Mouse (Mus musculus) megakaryocyte, embryonic 14.5 days (primary cell): ENCODE measurements around the gene Nkiras2. TPM values are rescaled to one million over a fixed set of nuclear protein-coding genes. Genes with fewer than 3 reads are reported as not detected.

Experiments used
- H3K27me3 ChIP-seq: replicated peaks from 2 replicates; pipeline ENCODE3; 2012; ENCODE audit warnings: inconsistent platforms
- H3K36me3 ChIP-seq: replicated peaks from 2 replicates; pipeline ENCODE3; 2012; ENCODE audit warnings: low read length, inconsistent platforms, mixed read lengths
- H3K4me1 ChIP-seq: 2 replicates; pipeline ENCODE4 v1.6.1; 2012; ENCODE audit warnings: inconsistent platforms
- H3K4me3 ChIP-seq: replicated peaks from 2 replicates; pipeline ENCODE3; 2012; ENCODE audit warnings: moderate library complexity, mild to moderate bottlenecking, inconsistent platforms
- H3K9me3 ChIP-seq: 2 replicates; pipeline ENCODE4 v1.6.1; 2012; ENCODE audit warnings: inconsistent platforms
- FLI1 ChIP-seq: IDR thresholded peaks from 2 replicates; pipeline ENCODE4 v1.6.1; 2012; ENCODE audit warnings: low read length, inconsistent platforms, mixed read lengths
- GATA1 ChIP-seq: IDR thresholded peaks from 3 replicates; pipeline ENCODE4 v1.6.1; 2012; ENCODE audit warnings: mixed read lengths, low read length, inconsistent platforms, borderline replicate concordance
- polyA plus RNA-seq: library from polyadenylated mRNA; stranded (reverse); fragments of >175 nt; gene quantifications from 2 replicates; pipeline ENCODE4 v1.2.3, GENCODE M21; 2012; ENCODE audit warnings: low replicate concordance; ENCODE audit not compliant: insufficient read depth

The Nkiras2 gene
- polyA plus RNA-seq, 1 experiment = 103 TPM

GRCm38 (mm10) chr11:100595533-100595932 lies 23.5 kb upstream of the Nkiras2 start:
- H3K27me3 ChIP-seq = no peaks in the 10 kb centered on the region
- no peak for TF ChIP-seq FLI1
- TF ChIP-seq GATA1 = no peak
- peaks cover 100% of the 10 kb centered on the region for H3K36me3 ChIP-seq
- H3K4me1 ChIP-seq = no peaks in the 10 kb centered on the region
- H3K4me3 ChIP-seq = no peak overlapping the region
- H3K9me3 ChIP-seq = no peaks in the 10 kb centered on the region

- TF ChIP-seq FLI1 (no peak), GATA1 (no peak)
- Histone ChIP-seq H3K4me3 (no peak overlapping the region), H3K36me3 (peaks cover 96% of the 10 kb centered on the region), H3K9me3 (no peaks in the 10 kb centered on the region), H3K27me3 (no peaks in the 10 kb centered on the region), H3K4me1 (peaks cover 16% of the 10 kb centered on the region)
Observed at GRCm38 (mm10) chr11:100598074-100598473, 21.0 kb upstream of the Nkiras2 start.

- Histone ChIP-seq H3K4me1 (peaks cover 47% of the 10 kb centered on the region), H3K9me3 (no peaks in the 10 kb centered on the region), H3K4me3 (no peak overlapping the region), H3K27me3 (no peaks in the 10 kb centered on the region), H3K36me3 (peaks cover 83% of the 10 kb centered on the region)
- TF ChIP-seq FLI1 (no peak), GATA1 (no peak)
Observed at GRCm38 (mm10) chr11:100601372-100601771, 17.7 kb upstream of the Nkiras2 start.

GRCm38 (mm10) chr11:100603155-100603554 lies 15.9 kb upstream of the Nkiras2 start:
- Histone ChIP-seq H3K4me3 (peak overlapping the region; percentile 76), H3K4me1 (peaks cover 49% of the 10 kb centered on the region), H3K9me3 (no peaks in the 10 kb centered on the region), H3K36me3 (peaks cover 79% of the 10 kb centered on the region), H3K27me3 (no peaks in the 10 kb centered on the region)
- no peak for TF ChIP-seq FLI1
- TF ChIP-seq GATA1 = no peak

GRCm38 (mm10) chr11:100603813-100604212 lies 15.2 kb upstream of the Nkiras2 start:
- peaks cover 80% of the 10 kb centered on the region for H3K36me3 ChIP-seq
- TF ChIP-seq FLI1 (no peak), GATA1 (no peak)
- H3K27me3 ChIP-seq = no peaks in the 10 kb centered on the region
- peaks cover 56% of the 10 kb centered on the region for H3K4me1 ChIP-seq
- H3K4me3 ChIP-seq = peak overlapping the region; percentile 51
- no peaks in the 10 kb centered on the region for H3K9me3 ChIP-seq

- Histone ChIP-seq H3K4me3 (no peak overlapping the region), H3K27me3 (no peaks in the 10 kb centered on the region), H3K9me3 (no peaks in the 10 kb centered on the region), H3K36me3 (peaks cover 79% of the 10 kb centered on the region), H3K4me1 (peaks cover 62% of the 10 kb centered on the region)
- no peak for TF ChIP-seq FLI1
- TF ChIP-seq GATA1 = no peak
Observed at GRCm38 (mm10) chr11:100604321-100605005, 14.6 kb upstream of the Nkiras2 start.

GRCm38 (mm10) chr11:100605451-100605850 lies 13.6 kb upstream of the Nkiras2 start:
- no peaks in the 10 kb centered on the region for H3K9me3 ChIP-seq
- H3K27me3 ChIP-seq = no peaks in the 10 kb centered on the region
- H3K4me1 ChIP-seq = peaks cover 72% of the 10 kb centered on the region
- TF ChIP-seq GATA1 (no peak), FLI1 (no peak)
- H3K4me3 ChIP-seq = no peak overlapping the region
- peaks cover 77% of the 10 kb centered on the region for H3K36me3 ChIP-seq

- Histone ChIP-seq H3K36me3 (peaks cover 72% of the 10 kb centered on the region), H3K27me3 (no peaks in the 10 kb centered on the region), H3K4me1 (peaks cover 79% of the 10 kb centered on the region)
Observed at GRCm38 (mm10) chr11:100607121-100607520, 11.9 kb upstream of the Nkiras2 start.

GRCm38 (mm10) chr11:100608796-100609195 lies 10.2 kb upstream of the Nkiras2 start:
- peaks cover 65% of the 10 kb centered on the region for H3K36me3 ChIP-seq
- H3K4me3 ChIP-seq = no peak overlapping the region
- H3K4me1 ChIP-seq = peaks cover 78% of the 10 kb centered on the region
- no peaks in the 10 kb centered on the region for H3K27me3 ChIP-seq
- TF ChIP-seq FLI1 (no peak), GATA1 (no peak)
- H3K9me3 ChIP-seq = no peaks in the 10 kb centered on the region

More at GRCm38 (mm10) chr11:100607121-100607520, 11.9 kb upstream of the Nkiras2 start:
- Histone ChIP-seq H3K9me3 (no peaks in the 10 kb centered on the region), H3K4me3 (no peak overlapping the region)
- no peak for TF ChIP-seq FLI1
- TF ChIP-seq GATA1 = no peak

- Histone ChIP-seq H3K36me3 (peaks cover 67% of the 10 kb centered on the region), H3K4me1 (peaks cover 71% of the 10 kb centered on the region), H3K4me3 (no peak overlapping the region), H3K27me3 (no peaks in the 10 kb centered on the region), H3K9me3 (no peaks in the 10 kb centered on the region)
- TF ChIP-seq GATA1 (no peak), FLI1 (no peak)
Observed at GRCm38 (mm10) chr11:100609355-100609996, 9.6 kb upstream of the Nkiras2 start.
